Mouse (Mus musculus) hindbrain, embryonic 15.5 days (tissue): ENCODE results near the gene Dennd5b. TPM values are rescaled to one million over a fixed set of nuclear protein-coding genes. Genes with fewer than 3 reads are reported as not detected.
A peak's percentile ranks its signal among the peaks of the same experiment; 100 is the strongest.

Experiments
- ATAC-seq: fragments of 200-750 bp; cut with Nextera tagmentation; 2 replicates; pipeline ENCODE4 v1.8.0; 2017; ENCODE audit warnings: low read depth, moderate number of reproducible peaks, moderate TSS enrichment; ENCODE audit not compliant: low FRiP score
- H3K27ac ChIP-seq: fragments of 300-500 bp; sonication (generic); replicated peaks from 2 replicates; pipeline ENCODE4 v1.5.1; 2015; ENCODE audit warnings: mild to moderate bottlenecking, inconsistent platforms
- H3K27me3 ChIP-seq: fragments of 300-500 bp; sonication (generic); 2 replicates; pipeline ENCODE4 v1.6.1; 2015; ENCODE audit warnings: control low read depth, inconsistent platforms
- H3K36me3 ChIP-seq: fragments of 300-500 bp; sonication (generic); 2 replicates; pipeline ENCODE4 v1.6.1; 2015; ENCODE audit warnings: control low read depth, inconsistent platforms
- H3K4me1 ChIP-seq: fragments of 300-500 bp; sonication (generic); replicated peaks from 2 replicates; pipeline ENCODE4 v1.6.1; 2015; ENCODE audit warnings: control low read depth, inconsistent platforms
- H3K4me2 ChIP-seq: fragments of 300-500 bp; sonication (generic); 2 replicates; pipeline ENCODE4 v1.6.1; 2015; ENCODE audit warnings: moderate library complexity, mild to moderate bottlenecking, inconsistent platforms
- H3K4me3 ChIP-seq: fragments of 300-500 bp; sonication (generic); 2 replicates; pipeline ENCODE4 v1.5.1; 2015; ENCODE audit warnings: mild to moderate bottlenecking, inconsistent platforms
- H3K9ac ChIP-seq: fragments of 300-500 bp; sonication (generic); 2 replicates; pipeline ENCODE4 v1.6.1; 2015; ENCODE audit warnings: inconsistent platforms
- H3K9me3 ChIP-seq: fragments of 300-500 bp; sonication (generic); 2 replicates; pipeline ENCODE4 v1.6.1; 2016; ENCODE audit warnings: control low read depth, inconsistent platforms
- WGBS: fragments of 180-500 bp; shearing (Covaris S2); methylation state at CpG from one replicate; pipeline ENCODE4 v1.1.7; 2015; 5-methylcytosine and 5-hydroxymethylcytosine counted together
- polyA plus RNA-seq: library from polyadenylated mRNA; unstranded; fragments of >200 nt; fragmentation: Nextera tagmentation; extraction: Ambion mirVana; gene quantifications from 2 replicates; pipeline ENCODE4 v1.2.1, GENCODE M21; 2015

The Dennd5b gene
- polyA plus RNA-seq, 1 experiment from 2014 or later: 12.0 TPM

DNA sequence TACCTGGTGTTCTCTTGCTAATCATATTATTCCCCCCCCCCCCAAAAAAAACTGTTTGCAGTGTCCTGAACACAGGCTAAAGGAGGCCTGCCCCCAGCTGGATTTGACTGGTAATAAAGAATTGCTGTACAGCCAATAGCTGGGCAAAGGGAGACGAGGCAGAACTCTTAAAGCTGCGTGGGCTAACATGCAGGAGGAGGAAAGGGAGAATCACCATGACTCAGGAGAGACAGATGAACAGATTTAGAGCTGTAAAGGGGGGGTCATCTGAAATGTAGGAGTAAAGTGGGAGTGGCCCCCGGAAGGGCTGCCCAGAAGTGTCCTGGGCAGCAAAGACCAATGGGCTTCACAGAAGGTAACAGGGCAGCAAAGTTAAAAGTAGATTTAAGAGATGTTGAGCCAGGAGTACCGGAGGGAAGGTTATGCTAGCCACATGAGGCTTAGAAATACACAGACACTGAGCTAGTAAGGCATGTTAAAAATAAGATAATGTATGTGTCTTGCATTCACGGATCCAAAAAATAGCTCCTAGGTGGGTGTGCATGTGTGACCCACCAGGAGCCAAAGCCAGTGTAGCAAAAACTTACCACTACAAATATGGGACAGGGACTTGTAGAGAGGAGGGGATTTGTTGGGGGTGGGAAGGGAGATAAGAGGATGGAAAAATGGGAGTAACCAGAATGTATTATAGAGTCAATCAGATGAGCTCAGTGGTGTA, 40.7 kb downstream of the Dennd5b start:
- Histone ChIP-seq H3K27me3 (no peaks in the 10 kb centered on the region), H3K9me3 (no peaks in the 10 kb centered on the region), H3K27ac (no peak overlapping the region), H3K4me2 (no peak overlapping the region), H3K9ac (no peak overlapping the region), H3K4me1 (no peaks in the 10 kb centered on the region), H3K36me3 (no peaks in the 10 kb centered on the region), H3K4me3 (no peak overlapping the region)
- 92% methylated on average over 5 of the region's 5 CpGs for WGBS
- ATAC-seq: no peak

DNA sequence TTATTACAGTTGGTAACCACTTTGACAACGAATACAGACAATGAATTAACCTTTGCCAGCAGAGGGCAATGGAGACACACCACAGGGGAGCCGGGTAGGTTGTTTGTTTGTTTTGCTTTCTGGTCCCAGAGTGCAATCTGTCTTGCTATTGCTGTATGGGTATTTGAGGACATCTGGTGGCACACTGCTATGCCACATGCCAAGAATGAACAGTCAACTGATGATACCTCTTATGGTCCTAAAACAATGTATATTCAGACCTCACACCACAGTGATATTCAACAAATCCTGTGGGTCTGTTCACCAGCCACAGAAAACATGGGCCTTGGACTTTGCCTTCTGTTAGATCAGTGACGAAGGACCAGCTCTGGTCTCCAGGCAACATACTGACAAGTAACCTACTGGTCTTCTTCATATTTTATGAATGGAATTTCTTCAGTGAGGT, 43.5 kb downstream of the Dennd5b start:
- no peak overlapping the region for H3K27ac ChIP-seq
- no peaks in the 10 kb centered on the region for H3K27me3 ChIP-seq
- WGBS: 46% methylated on average over 3 of the region's 3 CpGs

DNA sequence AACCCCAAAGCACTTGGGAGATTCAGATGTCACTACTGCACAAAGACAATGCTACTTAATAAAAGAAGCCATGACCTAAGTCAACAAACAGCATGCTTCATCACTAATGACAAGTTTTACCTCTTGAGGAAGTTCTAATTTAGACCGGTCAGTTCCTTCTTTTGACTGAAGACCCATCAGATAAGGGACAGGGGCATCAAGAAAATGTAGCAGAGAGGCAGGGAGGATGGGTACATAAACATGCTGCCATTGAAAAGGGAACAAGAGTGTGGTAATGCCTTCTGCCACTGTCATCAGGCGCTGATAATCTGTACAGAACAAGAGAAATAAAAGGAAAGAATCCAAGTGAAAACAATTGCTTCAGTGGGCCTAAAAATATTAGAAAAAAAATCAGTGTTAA, 46.7 kb downstream of the Dennd5b start:
- H3K27me3 ChIP-seq: no peaks in the 10 kb centered on the region
- no peak overlapping the region for H3K4me3 ChIP-seq
- no peaks in the 10 kb centered on the region for H3K4me1 ChIP-seq
- WGBS: 89% methylated on average over 2 of the region's 2 CpGs
- no peaks in the 10 kb centered on the region for H3K36me3 ChIP-seq
- H3K9me3 ChIP-seq: no peaks in the 10 kb centered on the region
- ATAC-seq: no peak
- no peak overlapping the region for H3K27ac ChIP-seq
- no peak overlapping the region for H3K9ac ChIP-seq
- H3K4me2 ChIP-seq: no peak overlapping the region

More for the DNA sequence above, 43.5 kb downstream of the Dennd5b start:
- Histone ChIP-seq H3K4me3 (no peak overlapping the region), H3K9me3 (no peaks in the 10 kb centered on the region), H3K9ac (no peak overlapping the region), H3K4me1 (no peaks in the 10 kb centered on the region), H3K4me2 (no peak overlapping the region), H3K36me3 (no peaks in the 10 kb centered on the region)
- ATAC-seq: no peak

DNA sequence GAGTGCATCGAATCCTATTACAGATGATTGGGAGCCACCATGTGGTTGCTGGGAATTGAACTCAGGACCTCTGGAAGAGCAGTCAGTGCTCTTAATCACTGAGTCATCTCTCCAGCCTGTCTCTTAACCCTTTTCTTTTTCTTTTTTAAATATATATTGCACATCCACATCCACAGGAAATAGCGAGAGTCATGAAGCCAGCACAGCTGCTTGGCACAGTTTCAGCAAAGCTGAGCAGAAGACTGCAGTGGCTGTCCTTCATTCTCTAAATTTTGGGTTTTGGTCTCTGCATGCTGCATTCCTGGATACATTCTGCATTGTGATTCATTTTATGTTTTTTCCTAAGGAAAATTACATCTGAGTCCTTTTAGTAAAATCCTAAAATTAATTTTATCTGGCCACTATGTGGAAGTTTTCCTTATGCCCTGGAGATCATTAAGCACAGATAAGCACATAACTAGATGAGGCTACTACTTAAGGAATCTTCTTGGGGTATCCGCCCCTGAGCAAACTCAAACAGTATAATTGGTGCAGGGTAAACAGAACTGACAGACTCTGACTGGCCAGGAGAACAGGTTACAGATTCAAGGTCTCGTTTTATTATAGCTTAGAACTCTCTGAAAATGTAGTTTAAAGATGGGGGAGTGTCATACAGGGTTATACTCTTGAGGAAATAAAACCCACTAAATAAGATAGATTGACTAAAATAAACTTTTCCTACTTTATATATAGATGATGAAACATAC, 50.3 kb downstream of the Dennd5b start:
- WGBS: 87% methylated on average over 4 of the region's 4 CpGs
- no peaks in the 10 kb centered on the region for H3K36me3 ChIP-seq

DNA sequence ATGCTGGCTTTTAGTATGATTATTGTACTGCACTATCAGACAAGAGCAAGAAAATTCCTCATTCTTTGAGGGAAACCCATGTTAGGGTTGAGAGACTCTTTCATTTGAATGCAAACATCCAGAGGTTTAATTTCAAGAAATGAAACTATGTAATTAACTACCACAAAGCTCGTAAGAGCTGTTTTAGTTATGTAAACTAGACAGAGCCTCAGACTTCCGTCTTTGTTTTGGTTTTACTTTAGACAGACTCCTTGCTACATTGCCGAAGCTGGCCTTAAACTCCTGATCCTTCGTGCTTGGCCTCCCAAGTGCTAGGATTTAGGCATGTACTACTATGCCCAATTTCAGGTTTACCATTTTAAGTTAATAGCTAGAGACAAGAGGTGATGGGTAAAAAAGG, 61.4 kb downstream of the Dennd5b start:
- no peak overlapping the region for H3K4me2 ChIP-seq
- H3K9ac ChIP-seq: no peak overlapping the region
- H3K27me3 ChIP-seq: no peaks in the 10 kb centered on the region
- H3K4me1 ChIP-seq: no peaks in the 10 kb centered on the region
- no peak overlapping the region for H3K27ac ChIP-seq
- H3K4me3 ChIP-seq: no peak overlapping the region
- H3K9me3 ChIP-seq: no peaks in the 10 kb centered on the region
- no peak for ATAC-seq
- peaks cover 18% of the 10 kb centered on the region for H3K36me3 ChIP-seq
- WGBS: 88% methylated on average over 4 of the region's 4 CpGs

More for the DNA sequence above, 50.3 kb downstream of the Dennd5b start:
- no peak for ATAC-seq
- no peaks in the 10 kb centered on the region for H3K9me3 ChIP-seq
- no peak overlapping the region for H3K4me3 ChIP-seq
- H3K27ac ChIP-seq: no peak overlapping the region
- H3K9ac ChIP-seq: no peak overlapping the region
- no peaks in the 10 kb centered on the region for H3K27me3 ChIP-seq
- no peak overlapping the region for H3K4me2 ChIP-seq
- H3K4me1 ChIP-seq: no peaks in the 10 kb centered on the region

DNA sequence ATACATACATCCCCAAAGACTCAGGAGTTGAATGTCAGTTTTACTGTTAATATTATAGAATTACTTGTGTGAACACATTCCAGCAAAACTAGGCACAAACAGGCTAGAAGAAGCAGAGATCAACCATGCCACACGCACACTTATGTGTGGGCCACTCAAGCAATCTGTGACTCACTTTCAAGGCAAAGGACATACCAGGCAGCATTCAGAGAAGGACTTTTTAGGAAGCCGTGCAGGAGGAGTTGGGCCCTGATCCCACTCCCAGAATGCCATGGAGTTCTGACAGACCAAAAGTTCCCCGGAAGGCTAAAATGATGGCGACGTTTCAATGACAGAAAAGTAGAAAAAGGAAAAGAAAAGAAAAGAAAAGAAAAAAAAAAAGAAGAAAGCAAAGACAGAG, 69.3 kb downstream of the Dennd5b start:
- 94% methylated on average over 5 of the region's 5 CpGs for WGBS
- Histone ChIP-seq H3K4me2 (no peak overlapping the region), H3K36me3 (peaks cover 16% of the 10 kb centered on the region), H3K4me3 (no peak overlapping the region), H3K9ac (no peak overlapping the region), H3K4me1 (no peaks in the 10 kb centered on the region), H3K27ac (no peak overlapping the region), H3K27me3 (no peaks in the 10 kb centered on the region), H3K9me3 (no peaks in the 10 kb centered on the region)
- no peak for ATAC-seq

DNA sequence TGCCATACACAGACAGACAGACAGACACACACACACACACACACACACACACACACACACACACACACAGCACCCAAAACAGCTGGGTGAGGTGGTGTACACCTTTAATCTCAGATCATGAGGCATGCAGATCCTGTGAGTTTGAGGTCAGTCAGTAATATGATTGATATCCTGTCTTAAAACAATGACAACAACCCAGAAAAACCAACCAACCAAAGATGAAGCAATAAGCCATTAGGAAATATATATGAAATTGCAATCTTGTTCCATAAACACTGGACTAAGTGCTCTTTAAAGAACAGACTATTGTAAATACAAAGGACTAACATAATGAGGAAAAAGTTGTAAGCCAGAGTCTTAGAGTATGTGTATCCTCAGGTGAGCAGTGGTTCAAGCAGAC, 70.1 kb downstream of the Dennd5b start:
- no peaks in the 10 kb centered on the region for H3K27me3 ChIP-seq
- ATAC-seq: no peak

DNA sequence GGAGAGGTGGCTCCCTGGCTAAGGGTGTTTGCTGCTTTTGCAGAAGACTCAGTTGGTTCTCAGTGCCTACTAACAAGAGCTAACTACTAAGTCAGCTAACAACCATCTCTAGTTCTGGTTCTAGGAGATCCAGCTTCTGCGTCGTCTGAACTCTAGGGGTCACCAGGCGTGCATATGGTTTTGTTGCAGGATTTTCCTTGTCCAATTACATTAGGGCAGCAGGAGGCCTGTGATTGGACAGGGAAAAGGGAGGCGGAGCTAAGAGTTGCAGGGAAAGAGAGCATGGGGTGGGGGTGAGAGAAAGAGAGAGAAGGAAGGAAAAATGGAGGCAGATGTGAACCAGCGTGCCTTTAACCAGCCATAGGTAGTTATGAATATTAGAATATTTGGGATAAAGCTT, 83.0 kb downstream of the Dennd5b start:
- Histone ChIP-seq H3K4me2 (no peak overlapping the region), H3K27ac (no peak overlapping the region), H3K4me1 (no peaks in the 10 kb centered on the region), H3K9me3 (no peaks in the 10 kb centered on the region), H3K27me3 (no peaks in the 10 kb centered on the region), H3K36me3 (peaks cover 69% of the 10 kb centered on the region), H3K9ac (no peak overlapping the region), H3K4me3 (no peak overlapping the region)
- ATAC-seq: no peak
- WGBS: 84% methylated on average over 5 of the region's 5 CpGs

More for the DNA sequence above, 70.1 kb downstream of the Dennd5b start:
- no peaks in the 10 kb centered on the region for H3K4me1 ChIP-seq
- H3K36me3 ChIP-seq: peaks cover 19% of the 10 kb centered on the region
- no peak overlapping the region for H3K27ac ChIP-seq
- no peak overlapping the region for H3K4me2 ChIP-seq
- H3K4me3 ChIP-seq: no peak overlapping the region
- H3K9ac ChIP-seq: no peak overlapping the region
- no peaks in the 10 kb centered on the region for H3K9me3 ChIP-seq

DNA sequence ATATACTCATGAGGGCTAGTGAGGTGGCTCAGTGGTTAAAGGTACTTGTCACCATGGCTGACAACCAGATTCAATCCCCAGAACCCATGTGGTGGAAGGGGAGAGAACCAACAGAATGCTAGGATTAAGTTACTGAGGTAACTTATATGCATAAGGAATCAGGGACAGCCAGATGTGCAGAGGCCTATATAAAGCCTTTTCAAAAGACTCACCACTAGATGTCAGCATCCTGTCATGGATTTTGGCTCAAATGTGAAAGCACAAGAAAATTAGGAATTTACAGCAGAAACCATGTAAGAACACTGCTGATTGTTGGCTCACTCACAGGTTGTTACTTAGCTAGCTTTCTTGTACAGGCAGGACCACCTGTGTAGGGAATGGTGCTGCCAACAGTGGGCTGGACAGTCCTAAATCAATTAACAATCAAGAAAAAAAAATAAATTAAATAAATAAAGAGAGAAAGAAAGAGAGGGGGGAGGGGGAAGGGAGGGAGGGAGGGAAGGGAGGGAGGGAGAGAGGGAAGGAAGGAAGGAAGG, 90.6 kb downstream of the Dennd5b start:
- H3K9ac ChIP-seq: no peak overlapping the region
- no peaks in the 10 kb centered on the region for H3K4me1 ChIP-seq
- ATAC-seq: peak; percentile 45; the same call in 1 of the 2 replicates
- peaks cover 64% of the 10 kb centered on the region for H3K36me3 ChIP-seq
- H3K27me3 ChIP-seq: no peaks in the 10 kb centered on the region
- no peak overlapping the region for H3K27ac ChIP-seq
- H3K9me3 ChIP-seq: no peaks in the 10 kb centered on the region
- H3K4me3 ChIP-seq: no peak overlapping the region
- H3K4me2 ChIP-seq: no peak overlapping the region

DNA sequence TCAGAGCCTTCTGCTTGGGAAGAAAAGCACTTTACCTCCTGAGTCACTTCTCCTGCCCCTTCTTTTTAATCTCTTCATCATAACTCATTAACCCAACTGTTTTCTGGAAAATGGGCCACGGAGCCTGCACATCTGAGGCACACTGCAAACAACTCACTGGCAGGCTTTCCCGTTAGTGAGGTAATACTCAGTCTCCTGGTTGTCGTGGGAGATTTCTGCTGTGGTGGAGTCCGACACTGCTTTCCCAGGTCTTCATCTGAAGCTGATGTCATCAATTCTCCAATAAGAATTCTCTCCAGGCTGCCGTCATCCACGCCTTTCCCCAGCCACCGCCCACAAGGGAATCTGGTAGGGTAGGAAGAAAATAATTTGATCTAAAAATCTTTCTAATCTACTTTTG, 96.5 kb downstream of the Dennd5b start:
- ATAC-seq: no peak
- Histone ChIP-seq H3K4me2 (no peak overlapping the region), H3K4me3 (no peak overlapping the region), H3K36me3 (peaks cover 78% of the 10 kb centered on the region), H3K4me1 (no peaks in the 10 kb centered on the region), H3K9me3 (no peaks in the 10 kb centered on the region), H3K9ac (no peak overlapping the region), H3K27ac (no peak overlapping the region), H3K27me3 (no peaks in the 10 kb centered on the region)
- WGBS: 89% methylated on average over 7 of the region's 7 CpGs

DNA sequence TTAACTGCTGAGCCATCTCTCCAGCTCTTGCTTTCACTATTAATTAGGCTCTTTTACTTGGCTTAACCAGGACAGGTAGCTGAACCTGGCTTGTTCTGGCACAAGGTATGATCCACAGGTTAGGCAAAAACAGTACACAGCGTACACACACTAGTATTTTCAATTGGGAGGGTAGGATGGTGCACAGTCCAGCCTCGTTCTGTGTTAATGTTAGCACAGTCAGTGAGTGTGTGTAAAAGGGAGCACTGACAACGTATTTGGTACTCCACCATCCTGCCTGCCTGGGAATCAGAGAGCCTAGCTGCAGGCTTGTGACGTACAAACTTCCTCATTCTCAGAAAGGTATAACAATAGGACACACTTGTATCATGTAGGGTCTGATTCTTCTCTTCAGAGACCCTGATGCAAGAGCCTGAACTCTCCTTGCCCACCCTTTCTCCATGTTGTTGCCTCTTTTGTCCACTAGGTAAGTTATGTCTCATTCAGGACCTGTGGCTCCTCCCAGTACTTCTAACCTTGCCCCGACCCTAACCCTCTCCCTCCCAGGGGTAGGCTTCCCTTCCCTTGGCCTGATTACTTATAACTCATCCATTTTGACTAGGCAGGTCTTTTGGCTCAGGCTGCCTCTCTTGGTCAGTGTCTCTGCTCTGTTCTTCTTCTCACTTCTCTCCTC, 107.0 kb downstream of the Dennd5b start:
- Histone ChIP-seq H3K4me2 (no peak overlapping the region), H3K9ac (no peak overlapping the region), H3K27me3 (no peaks in the 10 kb centered on the region), H3K36me3 (peaks cover 48% of the 10 kb centered on the region), H3K4me1 (no peaks in the 10 kb centered on the region), H3K9me3 (no peaks in the 10 kb centered on the region), H3K27ac (no peak overlapping the region), H3K4me3 (no peak overlapping the region)
- 52% methylated on average over 5 of the region's 5 CpGs for WGBS
- peak; percentile 27; the same call in 1 of the 2 replicates for ATAC-seq
